Mouse (Mus musculus) skeletal muscle tissue, adult 2 months (tissue): Measurements from ENCODE around the gene Xiap.
A peak's percentile ranks its signal among the peaks of the same experiment; 100 is the strongest.
"Not testable (repeated sequence)": the region's sequence is repeated elsewhere in the genome, so short reads cannot be mapped to it uniquely, and the experiment has no call there.

Experiments
- DNase-seq: peaks from one replicate; pipeline ENCODE4 v3.0.0-alpha.2; 2012; ENCODE audit warnings: low read depth, low spot score

Gene Xiap

GRCm38 (mm10) chrX:42059282-42060068, at the start of gene Xiap:
Gene Xiap, plus strand, starts transcription at chrX:42059679.
- DNase-seq: no peak

GRCm38 (mm10) chrX:42012677-42013208, 46.7 kb upstream of the Xiap start:
- DNase-seq: no peak

DNA sequence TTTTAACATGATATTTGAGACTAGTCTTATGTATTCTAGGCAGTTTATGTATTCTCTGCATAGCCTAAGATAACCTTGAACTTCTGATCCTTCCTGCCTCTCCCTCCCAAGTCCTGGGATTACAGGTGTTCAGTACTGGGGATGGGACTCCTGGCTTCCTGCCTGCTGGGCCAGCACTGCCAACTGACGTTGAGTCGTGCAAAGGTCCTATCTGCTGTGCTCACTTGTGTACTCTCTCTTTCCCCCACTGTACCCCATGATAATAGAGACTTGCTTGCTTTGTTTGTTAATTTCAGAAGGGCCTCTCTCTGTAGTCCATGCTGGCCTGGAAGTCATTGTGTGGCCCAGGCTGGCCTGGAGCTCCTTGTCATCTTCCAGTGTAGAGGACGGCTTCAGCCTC, 45.7 kb upstream of the Xiap start:
- no peak for DNase-seq

DNA sequence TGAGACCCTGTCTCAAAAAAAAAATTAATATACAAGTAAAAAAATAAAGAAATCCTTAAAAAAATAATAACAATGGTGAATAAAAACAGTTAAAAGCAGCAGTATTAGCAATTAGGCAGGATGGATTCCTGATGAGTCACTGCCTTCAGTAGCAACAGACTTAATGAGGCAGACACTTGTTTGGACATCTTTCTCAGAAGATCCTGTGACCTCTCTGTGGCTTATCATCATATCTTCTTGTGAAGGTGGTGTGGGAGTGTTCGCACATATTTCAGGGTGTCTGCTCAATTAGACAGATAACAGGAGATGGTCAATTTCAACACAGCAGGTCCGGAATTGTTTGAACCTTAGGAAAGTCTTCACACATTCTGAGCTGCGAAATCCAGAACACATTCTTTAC, 45.0 kb upstream of the Xiap start:
- no peak for DNase-seq

- no peak for DNase-seq
Measured at GRCm38 (mm10) chrX:42018030-42018429, 41.4 kb upstream of the Xiap start.

DNA sequence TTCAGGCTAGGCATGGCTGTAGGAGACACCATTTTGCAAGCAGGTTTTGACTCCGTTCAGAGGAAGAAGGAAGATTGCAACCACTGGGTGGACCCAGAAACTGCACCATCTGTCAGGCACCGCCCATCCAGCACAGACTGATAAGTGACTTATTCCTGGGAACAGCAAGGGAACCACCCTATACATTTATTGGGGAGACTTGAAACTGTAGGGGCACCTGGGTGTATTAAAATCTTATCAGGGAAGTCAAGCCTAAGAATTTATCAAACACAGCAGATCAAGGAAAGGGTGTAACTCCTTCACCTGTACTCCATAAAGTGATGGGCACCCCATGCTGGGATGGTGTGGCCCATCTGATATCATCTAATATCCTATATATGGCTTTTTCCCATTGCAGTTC, 40.0 kb upstream of the Xiap start:
- no peak for DNase-seq

GRCm38 (mm10) chrX:42025802-42026440, 33.6 kb upstream of the Xiap start:
- not testable (repeated sequence) for DNase-seq

- not testable (repeated sequence) for DNase-seq
Measured at GRCm38 (mm10) chrX:42026981-42027380, 32.5 kb upstream of the Xiap start.

DNA sequence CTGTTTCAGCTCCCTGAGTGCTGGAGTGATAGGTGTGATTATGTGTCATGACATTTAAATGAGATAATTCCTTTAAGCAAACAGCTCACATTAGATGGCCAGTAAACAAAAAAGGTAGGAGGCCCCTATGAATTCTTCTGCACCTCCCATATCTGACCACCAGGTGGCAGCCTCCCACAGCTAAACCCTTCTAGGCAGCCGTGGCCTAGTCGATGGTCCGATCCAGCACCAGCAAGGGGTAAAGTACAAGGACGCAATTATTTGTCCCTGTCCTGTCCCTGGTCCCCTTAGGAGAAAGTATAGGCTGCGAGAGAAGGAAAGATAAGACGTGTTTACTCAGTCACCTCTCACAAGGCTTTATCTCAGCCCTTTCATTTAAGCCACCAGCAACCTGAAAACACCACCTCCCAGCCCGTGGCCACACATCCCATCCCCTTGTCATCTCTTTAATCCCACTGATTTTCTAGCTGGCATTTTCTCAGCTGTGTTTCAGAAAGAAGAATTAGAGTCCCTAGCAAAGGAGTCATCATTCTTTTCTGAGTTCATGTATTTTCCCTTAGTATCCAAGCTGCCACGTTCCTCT, 26.3 kb upstream of the Xiap start:
- peak; percentile 43 for DNase-seq

GRCm38 (mm10) chrX:42033911-42034310, 25.6 kb upstream of the Xiap start:
- DNase-seq: no peak

DNA sequence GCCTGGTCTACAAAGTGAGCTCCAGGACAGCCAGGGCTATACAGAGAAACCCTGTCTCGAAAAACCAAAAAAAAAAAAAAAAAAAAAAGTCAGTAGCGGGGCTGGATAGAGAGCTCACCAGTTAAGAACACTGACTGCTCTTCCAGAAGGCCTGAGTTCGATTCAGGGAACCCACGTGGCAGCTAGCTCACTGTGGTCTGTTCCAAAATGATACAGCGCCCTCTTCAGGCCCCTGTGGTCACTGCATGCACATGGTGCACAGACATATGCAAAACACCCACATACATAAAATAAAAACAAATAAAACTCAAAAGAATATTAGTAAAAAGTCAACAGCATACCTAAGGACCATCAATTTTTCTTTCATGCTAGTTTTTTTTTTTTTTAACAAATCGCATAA, 20.0 kb upstream of the Xiap start:
- no peak for DNase-seq

- DNase-seq: no peak
Measured at GRCm38 (mm10) chrX:42044935-42045334, 14.5 kb upstream of the Xiap start.

DNA sequence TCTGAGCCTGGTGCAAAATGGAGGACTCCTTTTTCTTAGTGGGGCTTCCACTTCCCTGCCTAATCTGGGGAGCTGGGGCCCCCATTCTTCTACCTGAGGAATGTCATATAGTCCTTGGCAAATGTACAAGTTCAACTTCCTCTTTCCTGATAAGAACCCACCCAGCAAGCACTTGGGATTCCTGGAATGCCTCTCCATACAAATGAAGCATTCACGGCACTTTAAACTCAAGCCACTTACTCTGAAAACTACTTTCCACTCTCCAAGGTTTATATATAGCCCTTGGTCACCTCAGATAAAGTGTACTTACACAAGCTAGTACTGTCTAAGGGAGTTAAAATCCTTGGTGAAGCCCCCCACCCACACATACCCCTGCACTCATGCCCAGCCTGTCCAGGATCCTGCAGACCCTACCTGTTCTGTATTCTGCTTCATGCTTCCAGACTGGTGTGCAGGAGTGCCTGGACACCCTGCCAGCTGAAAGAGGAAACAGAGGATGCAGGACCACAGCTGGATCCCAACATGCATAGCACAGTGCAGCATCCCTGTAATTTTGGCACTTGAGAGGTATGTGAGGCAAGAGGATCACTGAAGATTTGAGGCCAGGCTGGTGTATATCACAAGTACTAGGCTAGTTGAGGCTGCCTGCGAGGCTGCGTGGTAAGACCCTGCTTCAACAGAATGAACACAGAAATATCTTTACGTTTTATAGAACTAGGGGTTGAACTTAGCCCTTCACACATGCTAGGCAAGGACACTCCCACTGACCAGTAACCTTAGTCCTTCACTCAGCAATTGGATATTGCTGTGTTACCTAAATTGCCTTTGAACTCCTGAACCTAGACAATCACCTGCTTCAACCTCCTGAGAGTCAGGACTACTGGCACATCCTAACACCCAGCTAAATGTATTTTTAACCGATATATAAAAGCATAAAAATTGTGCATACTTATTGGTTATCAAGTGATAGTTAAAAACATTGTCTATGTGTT, 8.5 kb upstream of the Xiap start:
- no peak for DNase-seq

DNA sequence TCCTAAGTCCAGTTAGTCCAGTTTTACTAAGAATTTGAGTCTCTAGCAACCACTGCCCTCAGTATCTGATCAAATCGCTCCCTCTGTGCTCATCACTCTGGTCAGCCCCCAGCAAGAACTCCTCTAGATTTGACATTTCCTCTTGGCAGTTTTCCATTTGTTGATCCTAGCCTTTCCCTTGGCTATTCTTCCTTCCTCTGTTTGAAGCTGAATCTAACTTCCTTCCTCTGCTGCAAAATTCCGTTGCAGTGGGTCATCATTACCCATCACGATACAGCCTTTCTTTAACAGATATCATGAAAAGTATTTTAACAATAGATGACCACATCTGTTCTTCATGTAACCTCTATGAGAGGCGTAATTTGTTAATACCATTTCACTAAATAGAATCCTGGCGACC, 2.5 kb upstream of the Xiap start:
- no peak for DNase-seq

DNA sequence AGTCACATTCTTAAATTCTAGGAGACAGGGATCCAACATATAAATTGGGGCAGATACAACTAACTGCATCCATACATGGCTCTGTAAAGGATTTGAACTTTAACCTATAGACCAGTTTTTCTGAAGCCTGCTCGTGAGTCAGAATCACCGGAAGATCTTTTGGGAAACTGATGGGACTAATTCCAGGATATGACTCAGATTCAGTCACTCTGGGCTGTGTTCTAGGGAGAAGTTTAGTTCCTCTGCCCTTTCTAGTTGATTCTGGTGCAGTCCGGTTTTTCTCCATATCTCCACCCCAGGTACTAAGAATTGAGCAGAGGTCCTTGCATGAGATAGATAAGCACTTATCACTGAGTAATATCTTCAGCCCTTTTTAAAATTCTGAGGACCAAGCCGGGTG, 1.6 kb upstream of the Xiap start:
- no peak for DNase-seq

GRCm38 (mm10) chrX:42063621-42064020, 4.1 kb downstream of the Xiap start:
- DNase-seq: no peak

GRCm38 (mm10) chrX:42065086-42065485, 5.6 kb downstream of the Xiap start:
- no peak for DNase-seq

DNA sequence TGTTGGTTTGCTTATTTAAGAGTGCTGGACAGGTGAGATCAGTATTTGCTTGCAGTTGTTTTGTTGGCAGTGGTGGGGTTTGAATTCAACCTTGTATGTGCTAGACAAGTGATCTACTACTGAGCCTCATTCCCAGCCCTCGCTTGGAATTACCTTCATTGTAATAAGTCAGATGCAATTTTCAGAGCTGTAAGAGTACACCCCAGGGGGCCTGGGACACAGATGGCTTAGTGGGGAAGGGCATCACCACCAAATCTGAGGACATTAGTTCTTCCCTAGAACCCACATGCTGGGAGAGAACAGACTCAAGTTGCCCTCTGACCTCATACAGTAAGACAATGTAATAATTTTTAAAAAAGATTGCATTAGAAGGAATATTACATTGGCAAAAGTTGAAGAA, 7.3 kb downstream of the Xiap start:
- DNase-seq: no peak

DNA sequence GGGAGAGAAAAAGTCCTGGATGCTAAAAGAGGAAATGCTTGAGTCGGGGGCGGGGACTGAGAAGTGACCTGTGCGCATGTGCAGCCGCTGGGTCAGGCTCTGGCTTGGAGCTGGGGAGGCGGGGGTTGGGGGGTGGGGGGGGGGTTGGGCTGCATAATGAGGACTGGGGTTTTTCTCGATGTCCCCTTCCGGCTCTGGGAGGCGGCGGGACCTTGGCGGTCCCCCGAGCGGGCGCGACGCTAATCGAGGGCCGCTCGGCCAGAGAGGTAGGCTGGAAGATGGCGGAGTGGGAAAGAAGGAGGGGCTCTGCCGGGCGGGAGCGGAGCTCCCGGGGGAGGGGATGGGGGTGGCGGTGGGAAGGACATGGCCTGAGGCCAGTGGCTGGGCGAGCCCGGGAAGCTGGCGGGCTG, 8.3 kb downstream of the Xiap start:
- no peak for DNase-seq

DNA sequence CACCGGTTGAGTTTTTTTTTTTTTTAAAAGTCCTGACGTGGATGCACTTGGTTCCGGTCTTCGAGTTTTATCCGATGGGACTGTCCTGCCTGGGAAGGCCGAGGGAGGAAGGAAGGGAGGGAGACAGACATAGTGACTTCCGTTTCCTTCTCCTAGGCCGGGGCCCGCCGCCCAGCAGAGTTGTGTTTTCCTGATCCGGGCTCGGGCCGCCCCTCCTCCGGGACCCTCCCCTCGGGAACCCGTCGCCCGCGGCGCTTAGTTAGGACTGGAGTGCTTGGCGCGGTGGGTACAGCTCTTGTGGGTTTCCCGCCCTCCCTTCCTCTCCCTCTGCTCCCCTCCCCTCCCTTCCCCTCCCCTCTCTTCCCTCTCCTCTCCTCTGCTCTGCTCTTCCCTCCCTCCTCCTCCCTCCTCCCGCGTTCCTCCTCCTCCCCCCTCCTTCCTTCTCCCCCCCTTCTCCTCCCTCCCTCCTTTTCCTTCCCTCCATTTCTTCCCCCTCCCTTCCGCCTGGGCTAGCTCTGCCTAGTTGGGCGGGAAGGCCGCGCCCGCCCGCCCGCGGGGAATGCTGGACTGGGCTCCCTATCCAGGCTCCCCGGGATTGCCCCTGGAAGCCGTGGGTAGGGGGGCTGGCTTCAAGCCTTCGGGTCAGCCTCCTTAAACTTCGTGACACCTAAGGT, 8.9 kb downstream of the Xiap start:
- DNase-seq: peak; percentile 86

DNA sequence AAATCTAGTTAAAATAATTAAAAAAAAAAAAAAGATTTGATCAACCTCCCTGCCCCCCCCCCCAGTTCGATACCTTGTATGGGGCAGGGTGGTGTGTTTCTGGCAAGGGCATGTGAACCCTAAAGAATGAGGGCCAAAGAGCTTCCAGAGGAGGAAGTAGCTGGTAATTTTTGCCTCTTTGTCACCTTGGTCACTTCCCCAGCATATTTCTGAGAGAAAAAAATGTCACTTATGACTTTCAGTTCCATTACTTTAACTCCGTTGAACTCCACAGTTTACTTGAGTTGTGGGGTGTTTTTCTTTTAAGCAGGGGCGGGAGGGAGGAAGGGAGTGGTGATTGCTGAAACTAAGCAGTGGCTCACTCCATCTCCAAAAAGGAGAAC, 9.4 kb downstream of the Xiap start:
- peak; percentile 14 for DNase-seq
